Mouse (Mus musculus) ES-E14 (cell line): ENCODE measurements around the gene Cacna1h.

Source experiments
- CHD2 ChIP-seq: IDR thresholded peaks from 2 replicates; pipeline ENCODE4 v1.6.1; 2014; ENCODE audit warnings: mild to moderate bottlenecking, low read depth, low read length, inconsistent platforms
- HCFC1 ChIP-seq: IDR thresholded peaks from 2 replicates; pipeline ENCODE4 v1.6.1; 2012; ENCODE audit warnings: low read length, inconsistent platforms, borderline replicate concordance; ENCODE audit not compliant: insufficient read depth
- MAFK ChIP-seq: IDR thresholded peaks from 2 replicates; pipeline ENCODE4 v1.6.1; 2014; ENCODE audit warnings: mild to moderate bottlenecking, low read depth, low read length, inconsistent platforms; ENCODE audit not compliant: insufficient read depth
- ZC3H11A ChIP-seq: IDR thresholded peaks from 2 replicates; pipeline ENCODE4 v1.6.1; 2012; ENCODE audit warnings: low read depth, mild to moderate bottlenecking, inconsistent platforms, low read length, borderline replicate concordance
- ZNF384 ChIP-seq: IDR thresholded peaks from 2 replicates; pipeline ENCODE4 v1.6.1; 2012; ENCODE audit warnings: low read depth, low read length, inconsistent platforms

DNA sequence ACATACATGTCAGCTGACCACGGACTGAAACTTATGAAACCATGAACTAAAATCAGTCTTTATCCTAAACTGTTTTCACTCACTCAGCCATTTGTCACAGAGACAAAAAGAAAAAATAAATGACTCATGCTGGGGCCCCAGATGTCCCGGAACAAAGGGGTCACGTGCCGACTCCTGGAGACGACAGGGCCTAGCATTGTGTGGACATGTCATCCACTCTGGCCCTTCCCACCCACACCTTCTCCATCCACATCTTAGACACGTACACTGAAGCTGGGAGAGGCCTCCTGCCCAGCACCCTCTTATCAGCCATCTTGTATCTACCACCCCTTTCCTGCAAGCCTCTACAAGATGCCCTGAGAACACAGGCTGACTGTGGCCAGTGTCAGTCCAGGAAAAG is 15.6 kb downstream of the Cacna1h start:
- TF ChIP-seq MAFK, result no peak
- TF ChIP-seq ZNF384, result no peak
- TF ChIP-seq HCFC1, result no peak
- no peak for TF ChIP-seq ZC3H11A
- no peak for TF ChIP-seq CHD2
